ENCODE assay signal across 12 mouse cellular contexts in genomic region chr2:79253754-79254197, GRCm38 (mm10). TPM values are rescaled to one million over a fixed set of nuclear protein-coding genes. Genes with fewer than 3 reads are reported as not detected.
A peak's percentile ranks its signal among the peaks of the same experiment; 100 is the strongest.
DNase-seq lines count a peak whose midpoint lies in the region; ATAC-seq and TF ChIP-seq lines count a peak whose summit lies in the region.
"Had no signal": no experiment of that assay in that cellular context is flagged by ENCODE, and none has a peak within 500 bp of the region (broad histone marks: within the 10 kb centered on the region; RNA-seq: fewer than 3 reads in every experiment).

No protein-coding gene starts in this region.

- WGBS in intestine, embryonic 16.5 days: 65% methylated on average over 8 of the region's 8 CpGs

- H3K4me2 ChIP-seq in intestine, embryonic 16.5 days (ENCODE audit: low read depth, low read length): no peak overlapping the region
- H3K4me2 ChIP-seq: limb, embryonic 15.5 days had no signal

- DNase-seq in kidney, postnatal 4 days: peak; percentile 17 to 35
- DNase-seq in kidney, postnatal 36 days: no peak
- DNase-seq in G1E (ENCODE audit: low spot score): no peak
- no peak for DNase-seq in gastrocnemius, postnatal 4 days (ENCODE audit: low spot score in 2 of 2)
- no peak for DNase-seq in layer of hippocampus, adult 8-10 months (ENCODE audit: low spot score in 2 of 2)
- DNase-seq: cerebellum, adult 11-12 months; right cerebral cortex, postnatal 25 days had no signal

- peaks cover 68% of the 10 kb centered on the region for H3K4me1 ChIP-seq in G1E (ENCODE audit: insufficient read depth, low read depth, low read length)
- H3K4me1 ChIP-seq in erythroblast, embryonic 14.5 days (ENCODE audit: control insufficient read depth): peaks cover 72% of the 10 kb centered on the region
- H3K4me1 ChIP-seq in intestine, embryonic 16.5 days (ENCODE audit: control insufficient read depth, insufficient read depth, low read length): peaks cover 5% of the 10 kb centered on the region

- no peaks in the 10 kb centered on the region for H3K27me3 ChIP-seq in G1E (ENCODE audit: insufficient read depth, low read length)
- H3K27me3 ChIP-seq in erythroblast, embryonic 14.5 days (ENCODE audit: control insufficient read depth): peaks cover 5% of the 10 kb centered on the region; the same call in 1 of the 2 replicates
- no peaks in the 10 kb centered on the region; the same call in 1 of the 2 replicates for H3K27me3 ChIP-seq in intestine, embryonic 16.5 days (replicated peaks; ENCODE audit: control insufficient read depth, insufficient read depth, low read length)
- H3K27me3 ChIP-seq: limb, embryonic 15.5 days had no signal

- no peaks in the 10 kb centered on the region for H3K9me3 ChIP-seq in G1E (replicated peaks)
- H3K9me3 ChIP-seq in erythroblast, embryonic 14.5 days (ENCODE audit: control insufficient read depth, low read length): no peaks in the 10 kb centered on the region
- no peaks in the 10 kb centered on the region for H3K9me3 ChIP-seq in intestine, embryonic 16.5 days (ENCODE audit: control insufficient read depth, low read length)
- H3K9me3 ChIP-seq: limb, embryonic 15.5 days had no signal

- H3K36me3 ChIP-seq in G1E (replicated peaks): peaks cover 8% of the 10 kb centered on the region
- H3K36me3 ChIP-seq in erythroblast, embryonic 14.5 days (ENCODE audit: control insufficient read depth): peaks cover 32% of the 10 kb centered on the region
- H3K36me3 ChIP-seq in intestine, embryonic 16.5 days (ENCODE audit: control insufficient read depth, insufficient read depth, low read length): no peaks in the 10 kb centered on the region
- H3K36me3 ChIP-seq: limb, embryonic 15.5 days had no signal

- no peak for TF ChIP-seq CTCF in G1E (IDR thresholded peaks at IDR 0.05; ENCODE audit: low read depth, low read length)

- H3K4me3 ChIP-seq in G1E (ENCODE audit: low read depth, low read length): peak overlapping the region; percentile 51; the same call in 1 of the 2 replicates
- peak overlapping the region; percentile 57 for H3K4me3 ChIP-seq in erythroblast, embryonic 14.5 days (replicated peaks)
- H3K4me3 ChIP-seq in intestine, embryonic 16.5 days (ENCODE audit: low read length): no peak overlapping the region
- H3K4me3 ChIP-seq: limb, embryonic 15.5 days had no signal

- no peak overlapping the region for H3K9ac ChIP-seq in intestine, embryonic 16.5 days (ENCODE audit: low read depth, low read length)
- H3K9ac ChIP-seq: limb, embryonic 15.5 days had no signal

- no peak for ATAC-seq in G1E (ENCODE audit: extremely low read depth, insufficient number of reproducible peaks, low FRiP score, poor library complexity, severe bottlenecking)
- peak; percentile 50 for ATAC-seq in megakaryocyte-erythroid progenitor cell, adult 5-6 weeks (replicated peaks; ENCODE audit: low FRiP score, low TSS enrichment, poor library complexity, severe bottlenecking)
- no peak for ATAC-seq in intestine, embryonic 16.5 days
- ATAC-seq: intestine, postnatal 0 days had no signal

- H3K27ac ChIP-seq in intestine, embryonic 16.5 days (ENCODE audit: low read length): no peak overlapping the region
- H3K27ac ChIP-seq: limb, embryonic 15.5 days had no signal

RNA-seq across cellular contexts. Expression of gene Itga4, which starts 1.4 kb away (rescaled TPM):
- 210 and 232 TPM in 2 replicates for total RNA-seq in G1E (2014; fragmentation: Nextera tagmentation)
- total RNA-seq in G1E (2017): 108 and 111 TPM in 2 replicates
- 14.0 and 19.1 TPM in 2 replicates for polyA plus RNA-seq in G1E (2012)
- 1.3 and 1.7 TPM in 2 replicates for polyA plus RNA-seq in erythroblast, embryonic 14.5 days (2012)
- 186 and 211 TPM in 2 replicates for total RNA-seq in megakaryocyte-erythroid progenitor cell, adult 5-6 weeks (2014; fragmentation: Nextera tagmentation)
- total RNA-seq in megakaryocyte-erythroid progenitor cell, adult 5-6 weeks (2017): 177 and 235 TPM in 2 replicates
- polyA plus RNA-seq in intestine, embryonic 16.5 days (2015; fragmentation: Nextera tagmentation; extraction: Ambion mirVana): 2.9 and 3.2 TPM in 2 replicates
- 10 to 100 TPM; 12.9 to 13.4 TPM for total RNA-seq in gastrocnemius, postnatal 4 days (2021)
- total RNA-seq in layer of hippocampus, adult 8-10 months (2022): 10 to 100 TPM; 19.2 to 25.8 (median 23.6) TPM

Comparison
In these comparisons a context has a peak if more than half of its experiments do, and no peak if none do; other contexts are left out.
1. DNase-seq: peak in kidney, postnatal 4 days (2 of 2); none in kidney, postnatal 36 days (0 of 2), G1E (single experiment), gastrocnemius, postnatal 4 days (0 of 2) and layer of hippocampus, adult 8-10 months (0 of 2).
2. RNA of gene Itga4, which starts 1.4 kb away (total RNA-seq): 108 to 232 TPM in G1E and 177 to 235 TPM in megakaryocyte-erythroid progenitor cell, adult 5-6 weeks; 19.2 to 25.8 TPM in layer of hippocampus, adult 8-10 months and 12.9 to 13.4 TPM in gastrocnemius, postnatal 4 days; every median in the first group is over 4 times any median in the second.